Mouse (Mus musculus) cortical plate, adult 2 months (tissue): ENCODE data around the gene Rnd3. TPM values are rescaled to one million over a fixed set of nuclear protein-coding genes. Genes with fewer than 3 reads are reported as not detected.

ENCODE experiments used
- H3K27ac ChIP-seq: fragments of 200-500 bp; 2 replicates; pipeline ENCODE4 v1.5.1; 2012; ENCODE audit warnings: low read length, control low read depth, inconsistent platforms; ENCODE audit not compliant: insufficient read depth
- H3K4me1 ChIP-seq: fragments of 200-500 bp; 2 replicates; pipeline ENCODE4 v1.6.1; 2011; ENCODE audit warnings: low read length; ENCODE audit not compliant: control insufficient read depth, insufficient read depth
- H3K4me3 ChIP-seq: fragments of 200-500 bp; 2 replicates; pipeline ENCODE4 v1.5.1; 2011; ENCODE audit warnings: mild to moderate bottlenecking, low read length, control low read depth; ENCODE audit not compliant: insufficient read depth
- CTCF ChIP-seq: fragments of 200-500 bp; IDR thresholded peaks from 2 replicates; pipeline ENCODE4 v1.5.1; 2011; ENCODE audit warnings: mild to moderate bottlenecking, control low read depth, low read length; ENCODE audit not compliant: insufficient read depth; ENCODE audit errors: extremely low read depth
- POLR2A ChIP-seq: fragments of 200-500 bp; IDR thresholded peaks from 2 replicates; pipeline ENCODE4 v1.6.1; 2011; ENCODE audit warnings: mild to moderate bottlenecking, low read length, control low read depth; ENCODE audit not compliant: insufficient read depth; ENCODE audit errors: extremely low read depth
- polyA plus RNA-seq: library from polyadenylated mRNA; depleted of rRNA; stranded (reverse); fragments of >200 nt; gene quantifications from 2 replicates; pipeline ENCODE4 v1.2.3, GENCODE M21; 2012

The Rnd3 gene
- polyA plus RNA-seq, 1 experiment = 10.4 TPM

GRCm38 (mm10) chr2:51137726-51138125 is 11.2 kb downstream of the Rnd3 start:
- no peak for TF ChIP-seq CTCF
- no peak for TF ChIP-seq POLR2A
- H3K4me1 ChIP-seq = peaks cover 4% of the 10 kb centered on the region
- no peak overlapping the region for H3K4me3 ChIP-seq
- no peak overlapping the region for H3K27ac ChIP-seq

GRCm38 (mm10) chr2:51132181-51132580 is 16.7 kb downstream of the Rnd3 start:
- TF ChIP-seq CTCF (no peak), POLR2A (no peak)
- Histone ChIP-seq H3K4me3 (no peak overlapping the region), H3K27ac (no peak overlapping the region), H3K4me1 (no peaks in the 10 kb centered on the region)

DNA sequence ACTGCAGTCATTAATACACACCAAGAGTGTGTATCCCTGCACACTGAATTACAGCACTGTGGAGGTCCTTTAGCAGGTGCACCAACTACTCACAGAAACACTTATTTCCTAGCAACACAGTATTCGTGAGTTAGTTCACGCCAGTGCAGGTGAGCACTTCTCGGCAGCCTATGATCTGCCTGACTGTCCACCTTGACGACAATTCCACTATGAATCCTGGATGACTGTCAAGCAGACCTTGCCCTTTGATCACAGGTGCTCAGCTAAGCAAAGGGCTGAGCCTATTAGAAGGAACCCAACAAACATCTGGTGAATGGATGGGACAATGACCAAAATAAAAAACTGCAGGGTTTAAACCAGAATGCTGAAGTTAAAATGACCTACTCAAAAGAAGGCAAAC is 20.8 kb downstream of the Rnd3 start:
- no peak for TF ChIP-seq CTCF
- TF ChIP-seq POLR2A = no peak
- Histone ChIP-seq H3K4me1 (no peaks in the 10 kb centered on the region), H3K4me3 (no peak overlapping the region), H3K27ac (no peak overlapping the region)

DNA sequence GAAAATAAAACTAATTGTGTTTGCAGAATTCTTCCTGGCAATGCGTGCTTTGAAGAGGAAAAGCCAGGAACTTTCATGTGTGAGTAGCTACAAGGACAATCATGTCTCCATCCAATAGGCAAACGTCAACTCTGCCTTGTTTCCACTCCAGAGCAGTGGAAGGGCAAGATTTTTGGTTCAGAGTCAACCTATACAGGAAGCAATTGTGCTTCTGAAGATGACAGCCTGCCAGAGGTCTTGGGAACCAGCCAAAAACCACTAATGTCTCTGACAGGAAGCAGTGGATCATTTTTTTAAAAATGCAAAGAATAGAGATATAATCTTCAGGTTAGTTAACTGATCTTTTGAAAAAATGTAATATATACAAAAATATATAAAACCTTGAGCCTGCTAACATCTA is 38.6 kb downstream of the Rnd3 start:
- no peak for TF ChIP-seq POLR2A
- TF ChIP-seq CTCF = no peak
- no peak overlapping the region for H3K4me3 ChIP-seq
- H3K4me1 ChIP-seq = no peaks in the 10 kb centered on the region
- H3K27ac ChIP-seq = no peak overlapping the region

GRCm38 (mm10) chr2:51108631-51109030 is 40.3 kb downstream of the Rnd3 start:
- TF ChIP-seq CTCF (no peak), POLR2A (no peak)
- Histone ChIP-seq H3K4me3 (no peak overlapping the region), H3K4me1 (no peaks in the 10 kb centered on the region), H3K27ac (no peak overlapping the region)

DNA sequence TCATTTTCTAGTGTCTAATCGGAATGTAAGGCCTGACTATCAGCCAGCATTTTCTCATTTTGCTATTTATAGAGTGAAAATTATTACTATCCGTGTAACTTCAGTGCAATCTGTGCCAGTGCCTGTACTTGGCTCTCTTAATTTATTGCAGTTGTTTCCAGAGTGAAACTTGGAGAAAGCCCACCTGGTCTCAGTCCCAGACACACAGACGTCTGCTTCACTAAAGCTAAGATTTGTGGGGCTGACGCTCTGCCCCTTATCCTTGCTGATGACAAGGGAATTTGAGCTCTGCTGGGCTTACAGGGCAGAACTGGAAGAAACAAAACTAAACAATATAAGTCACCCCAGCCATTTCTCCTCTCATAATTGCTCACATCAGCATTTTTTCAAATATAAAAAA is 47.7 kb downstream of the Rnd3 start:
- H3K4me3 ChIP-seq = no peak overlapping the region
- no peak overlapping the region for H3K27ac ChIP-seq
- TF ChIP-seq POLR2A (no peak), CTCF (no peak)
- no peaks in the 10 kb centered on the region for H3K4me1 ChIP-seq

GRCm38 (mm10) chr2:51099987-51100386 is 48.9 kb downstream of the Rnd3 start:
- Histone ChIP-seq H3K4me1 (no peaks in the 10 kb centered on the region), H3K27ac (no peak overlapping the region), H3K4me3 (no peak overlapping the region)
- TF ChIP-seq POLR2A = no peak
- TF ChIP-seq CTCF = no peak

GRCm38 (mm10) chr2:51099240-51099639 is 49.7 kb downstream of the Rnd3 start:
- Histone ChIP-seq H3K27ac (no peak overlapping the region), H3K4me1 (no peaks in the 10 kb centered on the region), H3K4me3 (no peak overlapping the region)
- no peak for TF ChIP-seq POLR2A
- TF ChIP-seq CTCF = no peak

GRCm38 (mm10) chr2:51090688-51091087 is 58.2 kb downstream of the Rnd3 start:
- no peaks in the 10 kb centered on the region for H3K4me1 ChIP-seq
- TF ChIP-seq POLR2A = no peak
- no peak for TF ChIP-seq CTCF
- H3K27ac ChIP-seq = no peak overlapping the region

DNA sequence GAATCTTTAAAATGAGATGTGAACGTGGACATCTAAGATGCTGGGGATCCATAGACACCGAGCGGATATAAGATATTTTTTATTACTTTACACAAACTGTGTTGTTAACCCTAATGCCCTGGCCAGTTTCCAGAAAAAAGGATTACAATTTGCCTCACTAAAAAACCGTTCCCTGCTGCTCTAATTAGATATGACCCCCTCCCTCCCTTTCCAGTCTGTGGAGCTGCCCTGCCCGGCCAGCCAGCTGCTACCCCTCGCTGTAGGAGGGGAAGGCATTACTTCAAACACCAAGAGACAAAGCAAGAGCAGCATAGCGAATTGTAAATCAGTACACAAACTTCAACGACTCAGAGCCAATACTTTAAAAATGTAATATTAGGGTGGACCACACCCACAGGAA is 58.9 kb downstream of the Rnd3 start:
- Histone ChIP-seq H3K4me3 (no peak overlapping the region), H3K27ac (no peak overlapping the region), H3K4me1 (no peaks in the 10 kb centered on the region)
- TF ChIP-seq POLR2A (no peak), CTCF (no peak)

More at GRCm38 (mm10) chr2:51090688-51091087, 58.2 kb downstream of the Rnd3 start:
- no peak overlapping the region for H3K4me3 ChIP-seq
